Mouse (Mus musculus): Measurements from ENCODE around the gene Igfbp2.

Gene Igfbp2

DNA sequence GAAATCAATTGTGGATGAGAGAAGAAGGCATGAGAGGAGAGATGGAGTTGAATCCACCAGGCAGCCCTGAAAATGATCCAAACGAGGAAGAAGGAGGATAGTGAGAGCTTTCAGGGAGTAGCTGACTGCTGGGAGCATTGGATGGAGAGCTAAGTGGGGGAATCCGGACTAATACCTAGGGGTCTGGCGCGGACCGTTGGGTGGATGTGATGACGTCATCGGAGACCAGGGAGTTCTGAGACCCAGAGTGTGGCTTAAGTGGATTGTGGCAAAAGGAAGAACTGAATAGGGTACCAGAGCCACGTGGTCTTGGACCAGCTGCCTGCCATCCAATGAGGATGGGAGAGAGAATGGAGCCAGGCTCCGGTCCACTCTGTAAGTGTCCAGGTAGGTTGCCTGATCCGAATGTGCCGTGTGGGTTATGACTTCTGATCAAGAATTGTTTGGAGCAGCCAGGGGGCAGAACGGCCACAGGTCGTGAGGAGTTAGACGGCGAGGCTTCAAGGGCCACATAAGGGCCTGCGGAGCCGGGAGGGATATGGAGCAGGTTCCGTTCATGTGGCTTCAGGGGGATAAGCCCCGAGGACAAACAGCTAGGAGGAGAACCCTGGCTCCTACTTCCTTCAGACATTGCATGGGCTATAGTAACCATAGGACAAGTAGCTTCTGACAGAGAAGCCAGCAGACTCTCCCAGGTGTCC is 32.1 kb downstream of the Igfbp2 start:
- no peak for DNase-seq

DNA sequence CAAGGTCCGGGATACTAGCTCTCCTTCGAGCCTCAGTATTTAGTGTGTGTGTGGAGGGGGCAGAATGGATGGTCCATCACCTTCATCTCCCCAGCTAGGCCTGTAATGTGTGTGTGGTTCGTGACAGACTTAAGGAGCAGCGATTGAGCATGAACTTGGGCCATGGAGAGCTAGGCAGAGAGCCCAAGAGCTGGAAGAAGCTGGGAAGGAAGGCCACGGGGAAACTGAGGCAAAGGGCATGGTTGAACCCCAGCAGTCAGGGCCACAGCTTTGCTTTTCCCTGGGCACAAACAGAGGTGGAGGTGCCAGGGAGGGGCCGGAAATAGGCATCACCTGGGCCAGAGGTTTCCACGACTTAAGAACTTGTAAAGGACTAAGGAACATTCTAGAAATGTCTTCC is 32.8 kb downstream of the Igfbp2 start:
- no peak for DNase-seq

DNA sequence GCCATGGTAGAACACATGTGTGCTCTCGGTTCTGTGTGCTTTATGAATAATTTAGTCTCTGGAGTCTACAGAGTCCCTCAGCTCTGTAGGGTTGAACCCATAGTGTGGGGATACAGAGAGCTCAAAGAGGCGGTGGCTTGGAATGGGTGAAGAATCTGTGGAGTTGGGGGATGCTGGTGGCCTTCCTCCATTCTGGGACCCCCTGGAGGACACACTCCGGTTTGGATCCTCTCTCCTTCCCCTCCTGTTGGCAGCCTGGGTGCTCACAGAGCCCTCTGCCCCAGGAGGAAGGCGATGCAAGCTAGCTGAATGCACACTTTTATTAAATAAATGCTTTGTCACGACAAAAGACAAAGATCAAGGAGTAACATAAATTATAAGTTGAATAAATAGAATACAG is 33.3 kb downstream of the Igfbp2 start:
- DNase-seq, result no peak

DNA sequence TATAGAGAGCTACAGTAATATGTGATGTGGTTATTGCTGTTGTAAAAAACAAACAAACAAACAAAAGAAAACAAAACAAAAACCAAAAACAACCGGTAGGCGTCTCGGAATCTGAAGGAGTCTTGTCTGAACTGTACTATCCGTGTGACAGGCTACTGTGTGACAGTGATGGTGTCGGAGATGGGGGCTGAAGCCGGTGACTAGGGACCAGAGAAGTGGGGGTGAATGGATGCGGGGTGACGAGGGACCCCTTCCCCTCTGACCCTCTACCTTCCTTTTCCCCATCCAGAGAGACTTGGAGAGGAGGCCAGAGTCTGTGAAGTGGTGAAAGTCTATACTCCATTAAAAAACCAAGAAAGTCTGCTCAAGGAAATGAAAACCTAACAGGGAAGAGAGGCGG is 34.0 kb downstream of the Igfbp2 start:
- no peak for DNase-seq

GRCm38 (mm10) chr1:72858874-72859273 is 34.6 kb downstream of the Igfbp2 start:
- DNase-seq, result no peak

GRCm38 (mm10) chr1:72859963-72860362 is 35.7 kb downstream of the Igfbp2 start:
- no peak for DNase-seq

DNA sequence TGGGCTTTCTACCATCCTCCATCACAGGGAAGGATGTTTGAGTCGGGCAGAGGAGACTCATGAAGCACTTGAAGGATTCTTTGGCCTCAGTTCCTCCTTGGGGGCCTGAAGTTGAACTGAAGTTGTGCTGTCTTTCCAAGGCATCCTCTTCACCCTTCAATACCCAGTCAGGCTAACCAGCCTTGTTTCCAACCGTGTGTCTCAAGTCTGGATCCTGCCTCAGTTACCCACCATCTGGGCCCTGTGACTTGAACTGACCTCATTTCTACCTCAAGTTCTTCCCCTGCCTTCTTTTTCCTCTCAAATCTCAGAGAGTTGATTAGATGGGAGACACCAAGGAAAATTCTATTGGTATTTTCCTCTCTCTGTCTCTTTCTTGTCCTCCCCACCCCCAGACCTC is 36.2 kb downstream of the Igfbp2 start:
- DNase-seq, result no peak

DNA sequence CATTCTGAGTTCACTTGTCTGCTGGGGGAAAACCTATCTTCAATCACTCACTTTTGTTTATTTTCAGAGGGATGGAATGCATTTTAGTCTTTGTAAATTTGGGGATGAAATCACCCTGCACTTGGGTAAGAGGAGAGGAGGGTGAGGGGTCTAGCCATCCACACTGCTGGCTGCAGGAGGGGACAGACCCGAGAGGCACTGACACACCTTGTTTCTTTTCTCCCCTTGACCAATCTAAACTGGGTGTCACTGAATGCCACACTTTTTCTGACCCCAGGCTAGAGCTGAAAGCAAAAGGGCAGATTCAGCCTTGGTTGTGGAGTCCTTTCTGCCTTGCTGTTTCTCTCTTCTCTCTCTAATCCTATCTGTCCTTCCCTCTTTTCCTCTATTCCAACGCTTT is 37.4 kb downstream of the Igfbp2 start:
- no peak for DNase-seq

DNA sequence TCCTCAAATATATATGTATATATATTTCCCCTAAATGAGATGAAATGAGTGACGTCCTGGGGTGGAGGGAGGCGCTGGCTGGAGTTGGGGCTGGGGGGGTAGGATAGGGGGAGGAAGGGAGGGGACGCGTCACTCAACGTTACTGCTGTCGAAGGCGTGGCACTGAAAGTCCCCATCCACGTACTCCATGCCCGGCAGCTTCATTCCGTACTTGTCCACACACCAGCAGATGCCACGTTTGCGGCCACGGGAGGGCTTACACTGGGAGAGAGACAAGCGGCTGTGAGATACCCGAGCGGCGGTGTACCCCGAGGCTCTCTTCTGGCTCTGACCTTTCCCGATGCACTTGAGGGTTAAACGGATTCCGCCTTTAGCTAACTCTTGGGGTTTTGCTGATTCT is 37.9 kb downstream of the Igfbp2 start:
- no peak for DNase-seq

GRCm38 (mm10) chr1:72863692-72864091 is 39.4 kb downstream of the Igfbp2 start:
- DNase-seq, result no peak

- DNase-seq, result no peak
Measured at GRCm38 (mm10) chr1:72864272-72864671, 40.0 kb downstream of the Igfbp2 start.

- peak; percentile 57 for DNase-seq
Measured at GRCm38 (mm10) chr1:72865900-72866299, 41.6 kb downstream of the Igfbp2 start.

DNA sequence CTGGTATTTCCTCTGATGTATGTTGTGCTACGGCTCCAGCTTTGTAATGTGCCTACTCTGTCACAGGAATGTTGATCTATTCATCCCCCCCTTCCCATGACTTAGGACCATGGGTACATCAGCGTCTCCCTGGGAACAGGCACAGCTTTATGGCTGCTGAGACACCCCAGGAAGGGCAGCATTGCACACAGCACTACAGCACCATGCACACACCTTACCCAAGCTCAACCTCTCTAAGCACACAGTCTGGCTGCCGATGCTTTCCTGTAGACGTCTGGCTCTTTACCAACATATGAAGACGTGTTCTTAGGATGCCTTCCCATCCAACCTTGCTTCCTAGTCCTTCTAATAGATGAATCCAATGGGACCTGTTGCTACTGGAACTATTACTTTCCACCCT is 42.1 kb downstream of the Igfbp2 start:
- DNase-seq, result no peak

- no peak for DNase-seq
Measured at GRCm38 (mm10) chr1:72867346-72867745, 43.0 kb downstream of the Igfbp2 start.

- DNase-seq, result no peak
Measured at GRCm38 (mm10) chr1:72868429-72869215, 44.3 kb downstream of the Igfbp2 start.

- no peak for DNase-seq
Measured at GRCm38 (mm10) chr1:72869275-72869674, 45.0 kb downstream of the Igfbp2 start.

- peak; percentile 80 for DNase-seq
Measured at GRCm38 (mm10) chr1:72869681-72870614, 45.6 kb downstream of the Igfbp2 start.

DNA sequence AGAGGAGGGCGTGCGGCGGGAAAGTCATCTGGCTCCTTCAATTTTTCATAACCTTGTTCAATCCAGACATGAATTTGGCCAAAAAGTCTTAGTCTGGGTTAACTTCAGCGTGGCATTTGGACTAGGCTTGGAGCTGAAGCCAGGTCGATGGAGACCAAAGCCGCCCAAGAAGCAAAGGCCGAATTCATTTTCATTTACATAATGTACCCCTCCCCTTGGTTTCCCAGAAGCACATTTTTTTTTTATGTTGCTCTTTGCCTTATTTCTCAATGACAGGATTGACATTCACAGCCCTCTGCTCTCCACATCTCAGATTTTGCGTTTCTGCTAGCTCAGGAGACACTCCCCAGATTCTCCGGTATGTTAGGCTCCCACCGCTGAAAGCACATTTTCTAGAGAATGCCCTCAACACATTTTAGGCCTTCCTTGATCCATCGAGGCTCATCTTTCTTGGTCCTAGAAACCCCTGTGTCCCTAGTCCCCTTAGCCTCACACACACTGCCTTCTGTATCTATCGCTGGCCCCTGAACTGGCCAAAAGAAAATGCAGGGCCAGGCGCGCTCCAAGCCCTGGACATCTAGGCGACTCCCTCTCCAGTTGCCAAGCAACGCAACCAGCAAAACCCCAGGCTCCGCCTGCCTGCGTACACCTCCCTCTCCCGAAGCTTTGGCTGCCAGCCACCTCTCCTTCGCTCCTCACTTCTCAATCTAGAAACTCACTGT is 46.5 kb downstream of the Igfbp2 start:
- DNase-seq, result peak; percentile 88

- DNase-seq, result no peak
Measured at GRCm38 (mm10) chr1:72871337-72871696, 47.0 kb downstream of the Igfbp2 start.

DNA sequence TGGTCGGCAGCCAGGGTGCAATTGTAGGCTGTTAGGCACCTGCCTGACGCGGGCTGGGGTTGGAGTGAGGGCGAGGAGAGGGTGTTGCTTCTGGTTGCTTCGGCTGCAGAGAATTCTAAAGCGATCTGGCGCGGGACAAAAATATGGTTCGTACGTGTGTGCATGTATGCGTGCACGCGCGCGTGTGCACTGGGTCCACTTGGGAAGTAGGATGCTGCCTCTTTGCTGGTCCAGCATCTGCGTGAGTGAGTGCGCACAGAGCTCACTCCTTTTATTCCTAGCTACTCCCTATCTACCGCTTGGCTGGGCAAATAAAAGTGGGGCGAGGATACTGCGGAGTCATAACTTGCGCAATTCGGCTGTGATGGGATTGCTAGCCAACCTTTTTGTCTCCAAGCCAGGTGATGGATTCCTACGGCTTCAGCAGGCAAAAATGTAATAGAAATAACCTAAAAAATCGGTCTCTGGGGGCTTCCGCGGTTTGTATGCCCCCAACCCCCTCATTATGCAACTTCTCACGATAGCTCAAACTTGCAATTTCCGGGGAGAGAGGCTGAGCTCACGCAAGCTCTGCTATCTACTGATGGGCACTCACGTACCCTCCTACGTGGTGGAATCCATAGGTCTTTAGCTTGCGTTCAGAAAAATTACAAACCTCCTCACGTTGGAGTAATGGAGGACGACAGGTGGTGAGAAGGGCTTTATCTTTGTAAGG is 47.6 kb downstream of the Igfbp2 start:
- peak; percentile 40 for DNase-seq

GRCm38 (mm10) chr1:72872521-72872920 is 48.2 kb downstream of the Igfbp2 start:
- peak; percentile 66 for DNase-seq

DNA sequence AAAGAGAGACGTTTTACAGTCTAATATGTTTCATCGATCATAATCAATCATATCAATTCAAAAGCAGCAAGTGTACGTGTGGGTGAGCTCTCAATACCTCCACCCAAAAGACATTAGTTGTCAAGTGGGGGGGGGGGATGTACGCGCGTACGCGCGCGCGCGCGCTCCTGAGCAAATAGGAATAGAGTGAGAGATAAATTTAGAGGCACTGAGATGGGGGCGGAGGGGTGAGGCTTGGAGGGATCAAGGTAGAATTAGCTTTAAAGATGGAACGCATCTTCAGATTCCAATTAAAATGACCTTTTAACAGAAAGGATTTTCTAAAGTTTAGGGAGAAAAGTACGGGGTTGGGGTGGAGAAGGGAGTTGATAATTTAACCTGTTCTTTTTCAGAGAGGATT is 48.8 kb downstream of the Igfbp2 start:
- DNase-seq, result no peak

Data from lung, postnatal 36 days (tissue).